Mouse (Mus musculus): ENCODE results near the gene Pkig.

- no peak for TF ChIP-seq CTCF (conservative IDR thresholded peaks at IDR 0.05 in 1 of 2, IDR thresholded peaks at IDR 0.05 in 1 of 2; ENCODE audit: low read depth in 2 of 2, low read length in 2 of 2)
- TF ChIP-seq POLR2A (IDR thresholded peaks at IDR 0.05; ENCODE audit: low read depth, low read length), result no peak
- no peak for TF ChIP-seq ZC3H11A (IDR thresholded peaks at IDR 0.05; ENCODE audit: low read depth, low read length)
- no peak for TF ChIP-seq JUND (conservative IDR thresholded peaks at IDR 0.05; ENCODE audit: low read depth, low read length)
- TF ChIP-seq HCFC1 (IDR thresholded peaks at IDR 0.05; ENCODE audit: low read depth, low read length), result no peak
- TF ChIP-seq USF2 (conservative IDR thresholded peaks at IDR 0.05; ENCODE audit: low read depth, low read length), result no peak
- no peak for TF ChIP-seq UBTF (IDR thresholded peaks at IDR 0.05; ENCODE audit: low read depth, low read length)
- TF ChIP-seq KAT2A (IDR thresholded peaks at IDR 0.05; ENCODE audit: insufficient replicate concordance, low read length), result no peak
- TF ChIP-seq MAFK (IDR thresholded peaks at IDR 0.05; ENCODE audit: insufficient replicate concordance, low read length), result no peak
- TF ChIP-seq TBP (conservative IDR thresholded peaks at IDR 0.05; ENCODE audit: low read depth, low read length), result no peak
- no peak for TF ChIP-seq EP300 (IDR thresholded peaks at IDR 0.05; ENCODE audit: low read length)
- no peak for TF ChIP-seq USF1 (IDR thresholded peaks at IDR 0.05; ENCODE audit: low read depth, low read length)
- no peak for TF ChIP-seq SIN3A (IDR thresholded peaks at IDR 0.05; ENCODE audit: low read length)
- no peak for TF ChIP-seq MAX (IDR thresholded peaks at IDR 0.05; ENCODE audit: low read length)
These were observed 45.5 kb downstream of the Pkig start for GRCm38 (mm10) chr2:163703599-163704260.

All from CH12.LX (cell line).